Mouse (Mus musculus): Measurements from ENCODE around the gene Sphk1. TPM values are rescaled to one million over a fixed set of nuclear protein-coding genes. Genes with fewer than 3 reads are reported as not detected.
A peak's percentile ranks its signal among the peaks of the same experiment; 100 is the strongest.

Sphk1 gene
- polyA plus RNA-seq, 1 experiment, result 11.3 TPM

- peaks cover 76% of the 10 kb centered on the region for H3K79me3 ChIP-seq (ENCODE audit: low read depth)
- TF ChIP-seq CEBPB (IDR thresholded peaks at IDR 0.05; ENCODE audit: low read depth), result no peak
- TF ChIP-seq USF1 (IDR thresholded peaks at IDR 0.05; ENCODE audit: low read depth), result no peak
- no peak for TF ChIP-seq MYOG (IDR thresholded peaks at IDR 0.05; ENCODE audit: control insufficient read depth, extremely low read depth, insufficient read length)
- TF ChIP-seq MYOD1 (IDR thresholded peaks at IDR 0.05; ENCODE audit: control insufficient read depth, insufficient read length, low read depth), result no peak
- no peak for TF ChIP-seq CTCF (IDR thresholded peaks at IDR 0.05; ENCODE audit: control insufficient read depth, insufficient read depth, insufficient read length)
- no peak for TF ChIP-seq MAX (IDR thresholded peaks at IDR 0.05)
- no peak for TF ChIP-seq FOSL1 (IDR thresholded peaks at IDR 0.05; ENCODE audit: insufficient read depth, low read length, poor library complexity, severe bottlenecking)
- H3K4me3 ChIP-seq (ENCODE audit: insufficient read depth, poor library complexity, severe bottlenecking), result no peak overlapping the region
- H3K79me2 ChIP-seq (ENCODE audit: control insufficient read depth, insufficient read depth), result peaks cover 99% of the 10 kb centered on the region
- no peaks in the 10 kb centered on the region for H3K27me3 ChIP-seq (ENCODE audit: control insufficient read depth, insufficient read depth, insufficient read length)
- peaks cover 6% of the 10 kb centered on the region for H3K36me3 ChIP-seq (ENCODE audit: control insufficient read depth, insufficient read depth)
- no peak overlapping the region for H3ac ChIP-seq (ENCODE audit: control insufficient read depth, insufficient read length, low read depth)
Measured at GRCm38 (mm10) chr11:116570821-116571220, 40.1 kb downstream of the Sphk1 start.

- peaks cover 6% of the 10 kb centered on the region for H3K36me3 ChIP-seq (ENCODE audit: control insufficient read depth, insufficient read depth)
- no peak overlapping the region for H3ac ChIP-seq (ENCODE audit: control insufficient read depth, insufficient read length, low read depth)
- TF ChIP-seq CTCF (IDR thresholded peaks at IDR 0.05; ENCODE audit: control insufficient read depth, insufficient read depth, insufficient read length) (no peak), MYOD1 (IDR thresholded peaks at IDR 0.05; ENCODE audit: control insufficient read depth, insufficient read length, low read depth) (no peak), FOSL1 (IDR thresholded peaks at IDR 0.05; ENCODE audit: insufficient read depth, low read length, poor library complexity, severe bottlenecking) (no peak), USF1 (IDR thresholded peaks at IDR 0.05; ENCODE audit: low read depth) (no peak), MAX (IDR thresholded peaks at IDR 0.05) (no peak), CEBPB (IDR thresholded peaks at IDR 0.05; ENCODE audit: low read depth) (no peak), MYOG (IDR thresholded peaks at IDR 0.05; ENCODE audit: control insufficient read depth, extremely low read depth, insufficient read length) (no peak)
- H3K27me3 ChIP-seq (ENCODE audit: control insufficient read depth, insufficient read depth, insufficient read length), result no peaks in the 10 kb centered on the region
- no peak overlapping the region for H3K4me3 ChIP-seq (ENCODE audit: insufficient read depth, poor library complexity, severe bottlenecking)
- H3K79me3 ChIP-seq (ENCODE audit: low read depth), result peaks cover 80% of the 10 kb centered on the region
- H3K79me2 ChIP-seq (ENCODE audit: control insufficient read depth, insufficient read depth), result peaks cover 99% of the 10 kb centered on the region
Measured at GRCm38 (mm10) chr11:116571767-116572679, 41.3 kb downstream of the Sphk1 start.

GRCm38 (mm10) chr11:116572756-116573543 is 42.2 kb downstream of the Sphk1 start:
- peaks cover 86% of the 10 kb centered on the region for H3K79me3 ChIP-seq (ENCODE audit: low read depth)
- no peaks in the 10 kb centered on the region for H3K27me3 ChIP-seq (ENCODE audit: control insufficient read depth, insufficient read depth, insufficient read length)
- peaks cover 6% of the 10 kb centered on the region for H3K36me3 ChIP-seq (ENCODE audit: control insufficient read depth, insufficient read depth)
- peaks cover 99% of the 10 kb centered on the region for H3K79me2 ChIP-seq (ENCODE audit: control insufficient read depth, insufficient read depth)
- no peak overlapping the region for H3K4me3 ChIP-seq (ENCODE audit: insufficient read depth, poor library complexity, severe bottlenecking)
- TF ChIP-seq FOSL1 (IDR thresholded peaks at IDR 0.05; ENCODE audit: insufficient read depth, low read length, poor library complexity, severe bottlenecking) (no peak), CTCF (IDR thresholded peaks at IDR 0.05; ENCODE audit: control insufficient read depth, insufficient read depth, insufficient read length) (no peak), MAX (IDR thresholded peaks at IDR 0.05) (peak; percentile 17)
- peak overlapping the region; percentile 26 for H3ac ChIP-seq (ENCODE audit: control insufficient read depth, insufficient read length, low read depth)

GRCm38 (mm10) chr11:116574486-116574885 is 43.8 kb downstream of the Sphk1 start:
- TF ChIP-seq MYOD1 (IDR thresholded peaks at IDR 0.05; ENCODE audit: control insufficient read depth, insufficient read length, low read depth) (no peak), MAX (IDR thresholded peaks at IDR 0.05) (no peak), FOSL1 (IDR thresholded peaks at IDR 0.05; ENCODE audit: insufficient read depth, low read length, poor library complexity, severe bottlenecking) (no peak), MYOG (IDR thresholded peaks at IDR 0.05; ENCODE audit: control insufficient read depth, extremely low read depth, insufficient read length) (no peak), CEBPB (IDR thresholded peaks at IDR 0.05; ENCODE audit: low read depth) (no peak), USF1 (IDR thresholded peaks at IDR 0.05; ENCODE audit: low read depth) (no peak), CTCF (IDR thresholded peaks at IDR 0.05; ENCODE audit: control insufficient read depth, insufficient read depth, insufficient read length) (no peak)
- Histone ChIP-seq H3K79me3 (ENCODE audit: low read depth) (peaks cover 93% of the 10 kb centered on the region), H3ac (ENCODE audit: control insufficient read depth, insufficient read length, low read depth) (no peak overlapping the region), H3K4me3 (ENCODE audit: insufficient read depth, poor library complexity, severe bottlenecking) (no peak overlapping the region), H3K36me3 (ENCODE audit: control insufficient read depth, insufficient read depth) (peaks cover 10% of the 10 kb centered on the region), H3K27me3 (ENCODE audit: control insufficient read depth, insufficient read depth, insufficient read length) (no peaks in the 10 kb centered on the region), H3K79me2 (ENCODE audit: control insufficient read depth, insufficient read depth) (peaks cover 100% of the 10 kb centered on the region)

- H3K27me3 ChIP-seq (ENCODE audit: control insufficient read depth, insufficient read depth, insufficient read length), result no peaks in the 10 kb centered on the region
- peaks cover 92% of the 10 kb centered on the region for H3K79me3 ChIP-seq (ENCODE audit: low read depth)
- H3K79me2 ChIP-seq (ENCODE audit: control insufficient read depth, insufficient read depth), result peaks cover 100% of the 10 kb centered on the region
- H3ac ChIP-seq (ENCODE audit: control insufficient read depth, insufficient read length, low read depth), result no peak overlapping the region
- peaks cover 10% of the 10 kb centered on the region for H3K36me3 ChIP-seq (ENCODE audit: control insufficient read depth, insufficient read depth)
- H3K4me3 ChIP-seq (ENCODE audit: insufficient read depth, poor library complexity, severe bottlenecking), result no peak overlapping the region
- TF ChIP-seq CEBPB (IDR thresholded peaks at IDR 0.05; ENCODE audit: low read depth), result no peak
- no peak for TF ChIP-seq FOSL1 (IDR thresholded peaks at IDR 0.05; ENCODE audit: insufficient read depth, low read length, poor library complexity, severe bottlenecking)
- no peak for TF ChIP-seq CTCF (IDR thresholded peaks at IDR 0.05; ENCODE audit: control insufficient read depth, insufficient read depth, insufficient read length)
- TF ChIP-seq MYOD1 (IDR thresholded peaks at IDR 0.05; ENCODE audit: control insufficient read depth, insufficient read length, low read depth), result peak; percentile 11
Measured at GRCm38 (mm10) chr11:116574982-116575381, 44.3 kb downstream of the Sphk1 start.

Measured in C2C12 (cell line).